Mouse (Mus musculus) erythroblast, embryonic 14.5 days (primary cell): ENCODE results near the gene Hepacam2. TPM values are rescaled to one million over a fixed set of nuclear protein-coding genes. Genes with fewer than 3 reads are reported as not detected.
"Not testable (repeated sequence)": the region's sequence is repeated elsewhere in the genome, so short reads cannot be mapped to it uniquely, and the experiment has no call there.

Experiments used
- H3K27me3 ChIP-seq: 2 replicates; pipeline ENCODE4 v1.6.1; 2012; ENCODE audit warnings: inconsistent platforms; ENCODE audit not compliant: control insufficient read depth
- H3K36me3 ChIP-seq: 2 replicates; pipeline ENCODE4 v1.6.1; 2012; ENCODE audit warnings: mild to moderate bottlenecking, inconsistent platforms; ENCODE audit not compliant: control insufficient read depth
- H3K4me1 ChIP-seq: 2 replicates; pipeline ENCODE4 v1.6.1; 2012; ENCODE audit warnings: inconsistent platforms; ENCODE audit not compliant: control insufficient read depth
- H3K4me3 ChIP-seq: replicated peaks from 2 replicates; pipeline ENCODE3; 2012; ENCODE audit warnings: moderate library complexity, mild to moderate bottlenecking, inconsistent platforms
- H3K9me3 ChIP-seq: 2 replicates; pipeline ENCODE4 v1.6.1; 2012; ENCODE audit warnings: low read length, inconsistent platforms, mixed read lengths; ENCODE audit not compliant: control insufficient read depth
- GATA1 ChIP-seq: IDR thresholded peaks from 2 replicates; pipeline ENCODE4 v1.6.1; 2012; ENCODE audit warnings: low read length, inconsistent platforms, mixed read lengths
- TAL1 ChIP-seq: IDR thresholded peaks from 3 replicates; pipeline ENCODE4 v1.6.1; 2012; ENCODE audit warnings: low read length, inconsistent platforms, mixed read lengths
- polyA plus RNA-seq: library from polyadenylated mRNA; stranded (reverse); fragments of >175 nt; gene quantifications from 2 replicates; pipeline ENCODE4 v1.2.3, GENCODE M21; 2012

The Hepacam2 gene
- polyA plus RNA-seq, 1 experiment, result not detected

DNA sequence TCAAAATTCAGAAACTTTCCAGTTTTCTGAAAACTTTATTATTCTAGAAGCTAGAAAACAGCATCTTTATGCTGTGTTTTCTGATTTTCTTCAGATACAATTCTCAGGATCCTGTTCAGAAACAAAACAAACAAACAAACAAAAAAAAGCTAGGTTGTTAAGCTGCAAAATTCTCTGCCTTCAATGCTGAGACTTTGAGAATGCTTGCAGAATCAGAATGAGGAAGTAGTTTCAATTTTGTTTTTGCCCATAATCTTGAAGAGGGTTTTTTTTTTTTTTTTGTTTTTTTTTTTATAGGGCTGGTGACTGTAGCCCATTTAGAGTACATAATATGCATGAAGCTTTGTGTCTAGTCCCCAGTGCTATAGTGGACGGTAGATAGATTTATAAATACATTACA is 71.1 kb downstream of the Hepacam2 start:
- TF ChIP-seq GATA1, result no peak
- TF ChIP-seq TAL1, result no peak
- no peaks in the 10 kb centered on the region for H3K9me3 ChIP-seq
- H3K36me3 ChIP-seq, result no peaks in the 10 kb centered on the region
- no peaks in the 10 kb centered on the region for H3K27me3 ChIP-seq
- H3K4me3 ChIP-seq, result no peak overlapping the region
- H3K4me1 ChIP-seq, result no peaks in the 10 kb centered on the region

DNA sequence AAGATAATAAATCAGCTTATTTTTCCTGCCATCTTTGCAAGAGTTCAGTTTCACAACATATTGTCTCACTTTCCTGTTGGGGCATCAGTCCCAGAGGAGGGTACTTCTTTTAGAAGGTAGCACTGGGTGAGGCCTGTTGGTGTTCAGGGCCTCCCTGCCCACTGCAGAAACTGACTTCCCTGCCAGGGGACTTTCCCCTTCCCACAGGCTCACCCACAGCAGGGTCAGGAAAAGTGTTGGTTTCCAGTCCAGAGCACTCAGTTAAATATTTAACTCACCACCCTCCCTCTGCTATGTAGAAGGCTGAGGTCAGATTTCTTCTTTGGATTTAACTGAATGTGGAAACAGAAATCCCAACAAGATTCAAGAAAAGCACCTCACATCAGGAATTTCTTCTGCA is 72.8 kb downstream of the Hepacam2 start:
- not testable (repeated sequence) for H3K4me3 ChIP-seq, H3K9me3 ChIP-seq, H3K27me3 ChIP-seq, H3K36me3 ChIP-seq, H3K4me1 ChIP-seq

- H3K27me3 ChIP-seq, H3K36me3 ChIP-seq, H3K4me1 ChIP-seq, H3K9me3 ChIP-seq, H3K4me3 ChIP-seq: not testable (repeated sequence)
Observed at GRCm38 (mm10) chr6:3424613-3425277, 73.4 kb downstream of the Hepacam2 start.

Other genes starting within 250 kb of the Hepacam2 start
- gene Samd9l, start 98.7 kb downstream of the Hepacam2 start, polyA plus RNA-seq, result not detected in 2 replicates
- 0.07 and 0.15 TPM in 2 replicates for gene Vps50, start 84 bp upstream of the Hepacam2 start, polyA plus RNA-seq